In the genomic region with DNA sequence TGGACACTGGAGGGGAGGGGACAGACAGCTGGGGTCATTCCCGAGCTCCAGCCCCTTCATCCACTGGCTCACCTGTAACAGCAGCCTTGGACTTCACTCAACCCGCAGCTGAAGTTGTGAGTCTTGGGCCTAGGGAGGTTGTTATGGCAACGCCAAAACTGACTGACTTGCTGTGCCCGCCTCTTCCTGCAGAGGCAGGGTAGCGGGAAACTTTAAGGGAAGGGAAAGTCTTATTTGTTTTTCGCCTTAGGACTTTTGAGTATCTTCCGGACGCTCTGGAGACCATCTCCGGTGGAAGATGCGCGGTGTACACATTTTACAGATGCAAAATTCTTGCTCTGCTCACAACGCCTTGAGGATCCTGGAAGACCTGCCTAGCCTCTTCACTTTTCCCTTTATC, we compare ENCODE assay signal across 8 mouse cellular contexts. TPM values are rescaled to one million over a fixed set of nuclear protein-coding genes. Genes with fewer than 3 reads are reported as not detected.
DNase-seq lines count a peak whose midpoint lies in the region; ATAC-seq lines count a peak whose summit lies in the region.

No protein-coding gene starts in this region.

- H3K4me1 ChIP-seq in embryonic facial prominence, embryonic 13.5 days, result peaks cover 7% of the 10 kb centered on the region
- H3K4me1 ChIP-seq in hindbrain, embryonic 16.5 days (ENCODE audit: control insufficient read depth, insufficient read depth, low read depth, low read length), result no peaks in the 10 kb centered on the region; the same call in 1 of the 2 replicates
- H3K4me1 ChIP-seq in lung, embryonic 15.5 days, result peaks cover 4% of the 10 kb centered on the region; the same call in 1 of the 2 replicates

- no peak overlapping the region; the same call in 1 of the 2 replicates for H3K27ac ChIP-seq in embryonic facial prominence, embryonic 13.5 days
- H3K27ac ChIP-seq in hindbrain, embryonic 16.5 days (ENCODE audit: low read depth, low read length), result no peak overlapping the region
- H3K27ac ChIP-seq in lung, embryonic 15.5 days, result no peak overlapping the region

- whole genome bisulfite sequencing in embryonic facial prominence, embryonic 13.5 days, result 5% methylated on average over 12 of the region's 12 CpGs
- 6% methylated on average over 12 of the region's 12 CpGs for WGBS in hindbrain, embryonic 16.5 days
- WGBS in lung, embryonic 15.5 days, result 1% methylated on average over 12 of the region's 12 CpGs

- H3K4me3 ChIP-seq in embryonic facial prominence, embryonic 13.5 days, result peak overlapping the region; percentile 28
- H3K4me3 ChIP-seq in hindbrain, embryonic 16.5 days (ENCODE audit: low read length), result no peak overlapping the region
- H3K4me3 ChIP-seq in lung, embryonic 15.5 days, result peak overlapping the region; percentile 20

- no peak for ATAC-seq in embryonic facial prominence, embryonic 13.5 days (ENCODE audit: insufficient number of reproducible peaks, insufficient read depth, low FRiP score, low TSS enrichment, low read depth)
- ATAC-seq in hindbrain, embryonic 16.5 days, result peak; percentile 50; the same call in 1 of the 2 replicates
- ATAC-seq in lung, embryonic 15.5 days (ENCODE audit: borderline replicate concordance, extremely low read depth, low FRiP score, low TSS enrichment), result 0 out of 2 replicates have a peak, but pooled peaks have one; percentile 65
- ATAC-seq in cerebellum, adult (ENCODE audit: insufficient number of reproducible peaks, low FRiP score, low TSS enrichment), result no peak

- peak; percentile 22 for DNase-seq in right cerebral cortex, postnatal 4 days
- DNase-seq in right cerebral cortex, postnatal 14 days, result no peak
- DNase-seq in retina, embryonic 14.5 days (ENCODE audit: low spot score), result peak; percentile 71
- no peak for DNase-seq in layer of hippocampus, adult 9-10 months (ENCODE audit: low spot score)

- no peaks in the 10 kb centered on the region for H3K36me3 ChIP-seq in embryonic facial prominence, embryonic 13.5 days
- no peaks in the 10 kb centered on the region for H3K36me3 ChIP-seq in hindbrain, embryonic 16.5 days (ENCODE audit: control insufficient read depth, insufficient read depth, low read length)
- no peaks in the 10 kb centered on the region for H3K36me3 ChIP-seq in lung, embryonic 15.5 days

- H3K27me3 ChIP-seq in embryonic facial prominence, embryonic 13.5 days, result no peaks in the 10 kb centered on the region
- H3K27me3 ChIP-seq in hindbrain, embryonic 16.5 days (replicated peaks; ENCODE audit: control insufficient read depth, insufficient read depth, low read length), result no peaks in the 10 kb centered on the region
- no peaks in the 10 kb centered on the region for H3K27me3 ChIP-seq in lung, embryonic 15.5 days

- H3K4me2 ChIP-seq in embryonic facial prominence, embryonic 13.5 days, result peak overlapping the region; percentile 56
- peak overlapping the region; percentile 41 for H3K4me2 ChIP-seq in hindbrain, embryonic 16.5 days (ENCODE audit: low read length)
- peak overlapping the region; percentile 55 for H3K4me2 ChIP-seq in lung, embryonic 15.5 days

- H3K9ac ChIP-seq in embryonic facial prominence, embryonic 13.5 days, result peak overlapping the region; percentile 65
- H3K9ac ChIP-seq in hindbrain, embryonic 16.5 days (ENCODE audit: low read depth, low read length), result no peak overlapping the region
- H3K9ac ChIP-seq in lung, embryonic 15.5 days, result peak overlapping the region; percentile 29; the same call in 1 of the 2 replicates

- no peaks in the 10 kb centered on the region for H3K9me3 ChIP-seq in embryonic facial prominence, embryonic 13.5 days
- no peaks in the 10 kb centered on the region for H3K9me3 ChIP-seq in hindbrain, embryonic 16.5 days (ENCODE audit: control insufficient read depth, low read length)
- no peaks in the 10 kb centered on the region for H3K9me3 ChIP-seq in lung, embryonic 15.5 days

RNA-seq across cellular contexts. Expression of a gene that starts 2.5 kb away (rescaled TPM):
- not detected in 2 replicates for polyA plus RNA-seq in embryonic facial prominence, embryonic 13.5 days (2015; fragmentation: Nextera tagmentation; extraction: Ambion mirVana)
- polyA plus RNA-seq in hindbrain, embryonic 16.5 days (2015; fragmentation: Nextera tagmentation; extraction: Ambion mirVana), result 0.47 and 0.81 TPM in 2 replicates
- polyA plus RNA-seq in lung, embryonic 15.5 days (2015; fragmentation: Nextera tagmentation; extraction: Ambion mirVana), result 1.3 and 1.5 TPM in 2 replicates

RNA-seq across cellular contexts. Expression of a gene that starts 18.9 kb away (rescaled TPM):
- 14.4 and 15.8 TPM in 2 replicates for polyA plus RNA-seq in embryonic facial prominence, embryonic 13.5 days (2015; fragmentation: Nextera tagmentation; extraction: Ambion mirVana)
- 17.3 and 19.8 TPM in 2 replicates for polyA plus RNA-seq in hindbrain, embryonic 16.5 days (2015; fragmentation: Nextera tagmentation; extraction: Ambion mirVana)
- polyA plus RNA-seq in lung, embryonic 15.5 days (2015; fragmentation: Nextera tagmentation; extraction: Ambion mirVana), result 12.8 and 14.0 TPM in 2 replicates

RNA-seq across cellular contexts. Expression of a gene that starts 34.4 kb away (rescaled TPM):
- polyA plus RNA-seq in embryonic facial prominence, embryonic 13.5 days (2015; fragmentation: Nextera tagmentation; extraction: Ambion mirVana), result 10.4 and 12.5 TPM in 2 replicates
- polyA plus RNA-seq in hindbrain, embryonic 16.5 days (2015; fragmentation: Nextera tagmentation; extraction: Ambion mirVana), result 14.2 TPM in 2 replicates
- polyA plus RNA-seq in lung, embryonic 15.5 days (2015; fragmentation: Nextera tagmentation; extraction: Ambion mirVana), result 18.2 and 20.0 TPM in 2 replicates

RNA-seq across cellular contexts. Expression of a gene that starts 59.6 kb away (rescaled TPM):
- 61.6 and 61.9 TPM in 2 replicates for polyA plus RNA-seq in embryonic facial prominence, embryonic 13.5 days (2015; fragmentation: Nextera tagmentation; extraction: Ambion mirVana)
- 88.8 and 99.8 TPM in 2 replicates for polyA plus RNA-seq in hindbrain, embryonic 16.5 days (2015; fragmentation: Nextera tagmentation; extraction: Ambion mirVana)
- 36.4 and 38.1 TPM in 2 replicates for polyA plus RNA-seq in lung, embryonic 15.5 days (2015; fragmentation: Nextera tagmentation; extraction: Ambion mirVana)

Comparison
In these comparisons a context has a peak if more than half of its experiments do, and no peak if none do; other contexts are left out.
1. DNase-seq: peak in right cerebral cortex, postnatal 4 days (single experiment) and retina, embryonic 14.5 days (single experiment); none in right cerebral cortex, postnatal 14 days (single experiment) and layer of hippocampus, adult 9-10 months (single experiment).
2. ATAC-seq: peak in hindbrain, embryonic 16.5 days (single experiment) and lung, embryonic 15.5 days (single experiment); none in embryonic facial prominence, embryonic 13.5 days (single experiment) and cerebellum, adult (single experiment).
3. Peak in every context shown above with its lines, with median percentiles within 50 percentile points of each other: H3K4me2 ChIP-seq.